Mouse (Mus musculus): ENCODE data around the gene Etv4.

The Etv4 gene

GRCm38 (mm10) chr11:101785852-101786205, 658 bp upstream of the Etv4 start:
- no peak for DNase-seq

GRCm38 (mm10) chr11:101784488-101785142, 556 bp downstream of the Etv4 start:
- peak in 1 of 2 experiments; percentile 50 for DNase-seq

- no peak for DNase-seq
Measured at GRCm38 (mm10) chr11:101784072-101784471, 1.1 kb downstream of the Etv4 start.

GRCm38 (mm10) chr11:101783584-101783983, 1.6 kb downstream of the Etv4 start:
- no peak for DNase-seq

- no peak for DNase-seq
Measured at GRCm38 (mm10) chr11:101783135-101783534, 2.0 kb downstream of the Etv4 start.

- no peak for DNase-seq
Measured at GRCm38 (mm10) chr11:101776846-101777245, 8.3 kb downstream of the Etv4 start.

GRCm38 (mm10) chr11:101772449-101772848, 12.7 kb downstream of the Etv4 start:
- peak; percentile 59 to 79 for DNase-seq

GRCm38 (mm10) chr11:101772027-101772426, 13.1 kb downstream of the Etv4 start:
- no peak for DNase-seq

GRCm38 (mm10) chr11:101770266-101770665, 14.9 kb downstream of the Etv4 start:
- DNase-seq = no peak

GRCm38 (mm10) chr11:101768721-101769120, 16.4 kb downstream of the Etv4 start:
- no peak for DNase-seq

- no peak for DNase-seq
Measured at GRCm38 (mm10) chr11:101767326-101767725, 17.8 kb downstream of the Etv4 start.

GRCm38 (mm10) chr11:101764546-101764945, 20.6 kb downstream of the Etv4 start:
- DNase-seq = no peak

- no peak for DNase-seq
Measured at GRCm38 (mm10) chr11:101763723-101764122, 21.4 kb downstream of the Etv4 start.

- DNase-seq = no peak
Measured at GRCm38 (mm10) chr11:101759530-101759929, 25.6 kb downstream of the Etv4 start.

GRCm38 (mm10) chr11:101758431-101758830, 26.7 kb downstream of the Etv4 start:
- no peak for DNase-seq

GRCm38 (mm10) chr11:101757366-101757765, 27.8 kb downstream of the Etv4 start:
- DNase-seq = no peak

- no peak for DNase-seq
Measured at GRCm38 (mm10) chr11:101756616-101757015, 28.6 kb downstream of the Etv4 start.

GRCm38 (mm10) chr11:101733596-101733995, 51.6 kb downstream of the Etv4 start:
- DNase-seq = no peak

GRCm38 (mm10) chr11:101732518-101733440, 52.4 kb downstream of the Etv4 start, which contains the start of gene Dhx8:
Dhx8 (plus strand) TSS chr11:101732919.
- DNase-seq = peak; percentile 98 to 99

GRCm38 (mm10) chr11:101729308-101729707, 55.9 kb downstream of the Etv4 start:
- DNase-seq = no peak

GRCm38 (mm10) chr11:101726765-101727164, 58.4 kb downstream of the Etv4 start:
- no peak for DNase-seq

GRCm38 (mm10) chr11:101725043-101725442, 60.1 kb downstream of the Etv4 start:
- DNase-seq = no peak

GRCm38 (mm10) chr11:101719986-101720520, 65.1 kb downstream of the Etv4 start:
- no peak for DNase-seq

Measured in kidney, postnatal 25 days (tissue).